Mouse (Mus musculus) embryonic facial prominence, embryonic 14.5 days (tissue): ENCODE measurements at regions not wholly inside any gene's neighbourhood (a gene's known extent, or its start where the extent isn't known, plus 50 kb on each side); places are given as distances from the start of the nearest gene placed in this dataset.

ENCODE experiments used
- ATAC-seq: fragments of 200-750 bp; cut with Nextera tagmentation; 2 replicates; pipeline ENCODE4 v1.8.0; 2017; ENCODE audit warnings: low read depth, moderate number of reproducible peaks, moderate TSS enrichment
- DNase-seq: peaks from one replicate; pipeline ENCODE4 v3.0.0-alpha.2; 2015; ENCODE audit warnings: low spot score
- H3K27ac ChIP-seq: fragments of 300-500 bp; sonication (generic); replicated peaks from 2 replicates; pipeline ENCODE4 v1.5.1; 2014; ENCODE audit warnings: low read depth, mild to moderate bottlenecking, low read length, moderate library complexity
- H3K27me3 ChIP-seq: fragments of 300-500 bp; sonication (generic); replicated peaks from 2 replicates; pipeline ENCODE4 v1.6.1; 2014; ENCODE audit warnings: low read length; ENCODE audit not compliant: control insufficient read depth, insufficient read depth
- H3K36me3 ChIP-seq: fragments of 300-500 bp; sonication (generic); 2 replicates; pipeline ENCODE4 v1.6.1; 2014; ENCODE audit warnings: low read length, mixed read lengths; ENCODE audit not compliant: control insufficient read depth, insufficient read depth
- H3K4me1 ChIP-seq: fragments of 300-500 bp; sonication (generic); 2 replicates; pipeline ENCODE4 v1.6.1; 2014; ENCODE audit warnings: antibody characterized with exemption, low read length; ENCODE audit not compliant: control insufficient read depth, insufficient read depth
- H3K4me2 ChIP-seq: fragments of 300-500 bp; sonication (generic); 2 replicates; pipeline ENCODE4 v1.6.1; 2014; ENCODE audit warnings: low read depth, mild to moderate bottlenecking, low read length, moderate library complexity, mixed read lengths
- H3K4me3 ChIP-seq: fragments of 300-500 bp; sonication (generic); 2 replicates; pipeline ENCODE4 v1.5.1; 2014; ENCODE audit warnings: low read depth, mild to moderate bottlenecking, low read length
- H3K9ac ChIP-seq: fragments of 300-500 bp; sonication (generic); 2 replicates; pipeline ENCODE4 v1.6.1; 2014; ENCODE audit warnings: low read depth, mild to moderate bottlenecking, low read length, moderate library complexity, mixed read lengths
- H3K9me3 ChIP-seq: fragments of 300-500 bp; sonication (generic); 2 replicates; pipeline ENCODE4 v1.6.1; 2016; ENCODE audit warnings: low read length; ENCODE audit not compliant: control insufficient read depth
- WGBS: fragments of 180-500 bp; shearing (Covaris S2); extraction: QIAGEN DNeasy Blood & Tissue Kit; methylation state at CpG from one replicate; pipeline ENCODE4 v1.1.7; 2014; 5-methylcytosine and 5-hydroxymethylcytosine counted together

GRCm38 (mm10) chr19:15803131-15803889 lies 143.8 kb downstream of the Psat1 start:
- Histone ChIP-seq H3K4me3 (no peak overlapping the region), H3K36me3 (no peaks in the 10 kb centered on the region), H3K4me2 (no peak overlapping the region), H3K9me3 (no peaks in the 10 kb centered on the region), H3K4me1 (peaks cover 10% of the 10 kb centered on the region), H3K9ac (no peak overlapping the region), H3K27ac (no peak overlapping the region), H3K27me3 (peaks cover 12% of the 10 kb centered on the region)
- DNase-seq (peak; percentile 81), ATAC-seq (peak; percentile 58)
- WGBS: 35% methylated on average over 8 of the region's 8 CpGs

GRCm38 (mm10) chr19:15802641-15803040 lies 144.5 kb downstream of the Psat1 start:
- no peaks in the 10 kb centered on the region for H3K9me3 ChIP-seq
- 54% methylated on average over 5 of the region's 5 CpGs for WGBS
- H3K27me3 ChIP-seq: peaks cover 12% of the 10 kb centered on the region
- no peak overlapping the region for H3K27ac ChIP-seq
- H3K4me1 ChIP-seq: peaks cover 12% of the 10 kb centered on the region
- no peak overlapping the region for H3K4me3 ChIP-seq
- no peak for DNase-seq
- ATAC-seq: no peak
- H3K4me2 ChIP-seq: no peak overlapping the region
- H3K36me3 ChIP-seq: no peaks in the 10 kb centered on the region
- H3K9ac ChIP-seq: no peak overlapping the region

GRCm38 (mm10) chr19:15801811-15802486 lies 145.2 kb downstream of the Psat1 start:
- Histone ChIP-seq H3K9me3 (no peaks in the 10 kb centered on the region), H3K4me1 (peaks cover 13% of the 10 kb centered on the region), H3K27me3 (peaks cover 12% of the 10 kb centered on the region), H3K4me2 (peak overlapping the region; percentile 61), H3K9ac (0 out of 2 replicates have a peak overlapping the region, but pooled peaks have one; percentile 1), H3K36me3 (no peaks in the 10 kb centered on the region), H3K27ac (no peak overlapping the region), H3K4me3 (peak overlapping the region; percentile 30)
- ATAC-seq: peak; percentile 80
- DNase-seq: peak; percentile 95
- WGBS: 2% methylated on average over 16 of the region's 17 CpGs

- WGBS: 16% methylated on average over 16 of the region's 16 CpGs
- H3K4me3 ChIP-seq: peak overlapping the region; percentile 30
- ATAC-seq (peak; percentile 75; the same call in 1 of the 2 replicates), DNase-seq (peak; percentile 81)
- H3K27me3 ChIP-seq: peaks cover 12% of the 10 kb centered on the region
- H3K4me2 ChIP-seq: peak overlapping the region; percentile 61
- H3K9ac ChIP-seq: 0 out of 2 replicates have a peak overlapping the region, but pooled peaks have one; percentile 10
- peak overlapping the region; percentile 49; the same call in 1 of the 2 replicates for H3K27ac ChIP-seq
- no peaks in the 10 kb centered on the region for H3K9me3 ChIP-seq
- H3K4me1 ChIP-seq: peaks cover 13% of the 10 kb centered on the region
- no peaks in the 10 kb centered on the region for H3K36me3 ChIP-seq
Observed at GRCm38 (mm10) chr19:15800856-15801706, 146.1 kb downstream of the Psat1 start.

GRCm38 (mm10) chr19:15796466-15796865 lies 150.7 kb downstream of the Psat1 start:
- H3K4me1 ChIP-seq: peaks cover 7% of the 10 kb centered on the region; the same call in 1 of the 2 replicates
- no peak for DNase-seq
- no peaks in the 10 kb centered on the region for H3K9me3 ChIP-seq
- H3K36me3 ChIP-seq: no peaks in the 10 kb centered on the region
- H3K4me3 ChIP-seq: no peak overlapping the region
- no peaks in the 10 kb centered on the region; the same call in 1 of the 2 replicates for H3K27me3 ChIP-seq
- no peak overlapping the region for H3K27ac ChIP-seq
- 31% methylated on average over 4 of the region's 4 CpGs for WGBS
- ATAC-seq: no peak
- H3K4me2 ChIP-seq: no peak overlapping the region
- no peak overlapping the region for H3K9ac ChIP-seq

- no peaks in the 10 kb centered on the region for H3K36me3 ChIP-seq
- H3K4me2 ChIP-seq: no peak overlapping the region
- 0 out of 2 replicates have a peak, but pooled peaks cover 6% of the 10 kb centered on the region for H3K4me1 ChIP-seq
- no peak overlapping the region for H3K4me3 ChIP-seq
- no peaks in the 10 kb centered on the region for H3K27me3 ChIP-seq
- no peak overlapping the region for H3K27ac ChIP-seq
- H3K9me3 ChIP-seq: 0 out of 2 replicates have a peak, but pooled peaks cover 5% of the 10 kb centered on the region
- no peak for DNase-seq
- ATAC-seq: no peak
- H3K9ac ChIP-seq: no peak overlapping the region
- 68% methylated on average over 4 of the region's 4 CpGs for WGBS
Observed at GRCm38 (mm10) chr19:15791942-15792341, 155.2 kb downstream of the Psat1 start.

GRCm38 (mm10) chr19:15791264-15791913 lies 155.7 kb downstream of the Psat1 start:
- Histone ChIP-seq H3K36me3 (no peaks in the 10 kb centered on the region), H3K9me3 (0 out of 2 replicates have a peak, but pooled peaks cover 5% of the 10 kb centered on the region), H3K9ac (no peak overlapping the region), H3K4me2 (peak overlapping the region; percentile 38), H3K27ac (no peak overlapping the region), H3K4me3 (no peak overlapping the region), H3K4me1 (0 out of 2 replicates have a peak, but pooled peaks cover 6% of the 10 kb centered on the region), H3K27me3 (no peaks in the 10 kb centered on the region)
- ATAC-seq: no peak
- no peak for DNase-seq
- WGBS: 56% methylated on average over 12 of the region's 12 CpGs
